Mouse (Mus musculus) large intestine, adult 2 months (tissue): ENCODE measurements around the gene Olfr552. TPM values are rescaled to one million over a fixed set of nuclear protein-coding genes. Genes with fewer than 3 reads are reported as not detected.
"Not testable (repeated sequence)": the region's sequence is repeated elsewhere in the genome, so short reads cannot be mapped to it uniquely, and the experiment has no call there.

ENCODE experiments used
- DNase-seq: peaks from one replicate; pipeline ENCODE4 v3.0.0-alpha.2; 2012; ENCODE audit warnings: low read depth, low spot score
- WGBS: fragments of 180-500 bp; shearing (Covaris S2); methylation state at CpG from one replicate; pipeline ENCODE4 v1.1.7; 2018; 5-methylcytosine and 5-hydroxymethylcytosine counted together
- polyA plus RNA-seq: library from polyadenylated mRNA; depleted of rRNA; stranded (reverse); fragments of >200 nt; gene quantifications from 2 replicates; pipeline ENCODE4 v1.2.3, GENCODE M21; 2012; rRNA removed

The Olfr552 gene
- not detected in 2 replicates for polyA plus RNA-seq

DNA sequence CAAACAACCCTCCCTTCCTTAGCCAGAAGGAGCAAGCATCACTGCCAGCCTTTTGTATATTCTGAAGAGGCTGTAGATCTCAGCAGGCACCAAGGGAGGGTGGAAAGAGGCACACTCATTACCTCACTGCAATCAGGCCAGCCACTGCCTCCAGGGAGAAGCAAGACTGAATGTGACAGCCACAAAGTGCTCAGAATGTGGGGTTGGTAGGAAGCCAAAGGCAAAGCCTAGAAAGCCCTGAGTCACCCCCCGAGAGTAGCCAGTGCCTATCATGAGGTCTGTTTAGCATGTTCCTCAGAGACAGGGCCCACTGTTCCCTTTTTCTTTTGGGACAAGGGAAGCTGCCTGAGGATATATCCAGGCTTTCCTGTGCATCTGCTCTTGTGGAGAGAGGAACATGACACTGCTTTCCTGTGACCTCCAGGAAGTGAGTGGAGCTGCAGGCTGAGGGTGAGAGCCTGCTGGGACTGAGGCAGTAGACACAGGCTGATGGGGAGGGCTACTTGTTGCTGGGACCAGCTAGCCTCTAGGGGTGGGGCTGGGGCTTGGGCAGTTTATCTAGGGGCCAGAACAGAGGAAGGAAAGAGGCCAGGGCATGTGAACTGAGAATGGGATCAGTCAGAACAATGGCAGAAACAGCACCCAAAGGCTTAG is at the start of gene Olfr552:
Olfr552 (plus strand) TSS at position 393 of the 654 bp plus-strand sequence.
- DNase-seq, result no peak
- WGBS, result 45% methylated on average over 1 of the region's 1 CpGs

DNA sequence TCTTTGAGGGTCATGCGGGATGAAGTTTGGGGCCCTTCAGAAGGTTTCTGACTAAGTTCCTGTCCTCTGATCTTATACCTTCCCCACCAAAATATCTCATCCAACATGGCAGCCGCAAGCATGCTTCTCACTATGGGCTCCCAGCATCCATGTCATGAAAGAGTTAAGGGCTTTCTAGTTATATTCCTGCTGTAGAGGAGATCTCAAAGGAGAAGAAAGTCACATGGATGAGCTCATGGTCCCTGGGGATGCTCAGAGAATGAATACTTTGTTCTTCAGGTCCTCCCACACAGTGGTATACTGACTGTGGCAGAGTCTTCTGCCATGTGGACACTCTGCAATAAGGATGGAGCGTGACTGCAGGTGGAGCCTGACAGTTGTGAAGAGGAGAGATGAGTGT is 48.0 kb upstream of the Olfr552 start, which contains the start of gene Olfr549:
Olfr549 (plus strand) TSS at position 301 of the 400 bp plus-strand sequence.
- no peak for DNase-seq
- 84% methylated on average over 3 of the region's 3 CpGs for WGBS

DNA sequence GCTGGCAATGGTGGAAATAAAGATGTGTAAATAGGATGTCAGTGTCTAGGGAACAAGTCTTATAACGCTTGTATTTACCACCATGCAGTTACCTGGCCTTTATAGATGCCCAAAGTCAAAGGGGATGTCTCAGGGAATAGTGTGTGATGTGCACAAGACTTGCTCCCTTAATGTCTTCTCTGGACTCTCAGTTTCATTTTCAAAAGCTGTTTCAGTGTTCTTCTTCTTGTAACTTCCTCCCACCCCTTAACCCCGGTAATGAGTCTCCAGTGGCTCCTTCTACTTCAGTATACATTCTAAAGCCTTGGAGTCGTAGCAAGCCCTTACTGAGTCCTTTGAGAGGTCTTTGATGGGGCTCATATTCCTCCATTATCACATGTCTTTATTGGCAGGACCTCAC is 44.3 kb upstream of the Olfr552 start:
- WGBS, result 62% methylated on average over 3 of the region's 3 CpGs
- DNase-seq, result no peak

DNA sequence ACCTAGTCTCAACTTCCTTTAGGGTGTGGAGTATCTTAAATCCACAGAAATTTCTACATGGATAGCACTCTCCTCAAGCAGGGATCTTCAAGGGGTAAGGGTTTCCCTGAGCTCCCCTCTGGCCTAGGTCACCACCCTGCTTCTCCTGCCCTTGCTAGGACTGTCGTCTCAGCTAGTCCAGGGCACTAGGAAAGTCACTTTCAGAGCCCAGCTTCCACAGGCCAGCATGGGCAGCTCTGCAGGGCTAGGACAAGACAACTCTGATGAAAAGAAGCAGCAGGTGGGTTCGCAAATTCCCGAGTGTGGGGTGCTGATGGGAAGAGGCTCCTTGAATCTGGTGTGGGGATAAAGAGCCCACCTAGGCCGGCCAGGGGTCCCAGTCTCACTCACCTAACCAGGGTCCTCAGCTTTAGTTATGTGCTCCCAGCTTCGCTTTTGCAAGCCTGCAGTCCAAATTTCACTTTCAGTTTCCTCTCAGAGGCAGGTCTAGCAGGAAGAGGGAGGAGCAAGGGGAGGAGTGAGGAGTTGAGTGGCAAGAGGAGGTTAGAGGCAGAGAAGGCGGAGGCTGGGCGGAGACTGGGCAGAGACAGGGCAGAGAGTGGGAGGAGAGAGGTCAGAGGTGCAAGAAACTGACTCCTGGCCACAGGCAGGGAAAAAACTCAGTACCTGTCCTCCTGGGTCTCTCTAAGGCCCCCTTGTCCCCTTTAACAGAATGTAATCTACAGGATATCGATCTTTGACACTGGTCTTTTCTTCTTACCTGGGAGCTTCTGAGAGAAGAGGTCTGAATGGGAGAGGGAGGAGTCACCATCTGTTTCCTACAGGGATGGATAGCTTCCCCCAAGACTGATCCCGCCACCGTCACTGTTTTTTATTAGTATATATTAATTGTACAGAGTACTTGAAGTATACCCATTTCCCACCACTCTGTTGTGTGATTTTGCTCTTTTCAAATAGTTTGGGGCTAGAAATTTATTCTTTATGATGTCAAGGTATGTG is 32.3 kb upstream of the Olfr552 start, which contains the start of gene Trim21:
Trim21 (minus strand) TSS at position 488 of the 999 bp plus-strand sequence.
- 5% methylated on average over 10 of the region's 10 CpGs for WGBS
- peak; percentile 92 for DNase-seq

GRCm38 (mm10) chr7:102566219-102566618 is 31.4 kb upstream of the Olfr552 start:
- 81% methylated on average over 4 of the region's 4 CpGs for WGBS
- DNase-seq, result no peak

DNA sequence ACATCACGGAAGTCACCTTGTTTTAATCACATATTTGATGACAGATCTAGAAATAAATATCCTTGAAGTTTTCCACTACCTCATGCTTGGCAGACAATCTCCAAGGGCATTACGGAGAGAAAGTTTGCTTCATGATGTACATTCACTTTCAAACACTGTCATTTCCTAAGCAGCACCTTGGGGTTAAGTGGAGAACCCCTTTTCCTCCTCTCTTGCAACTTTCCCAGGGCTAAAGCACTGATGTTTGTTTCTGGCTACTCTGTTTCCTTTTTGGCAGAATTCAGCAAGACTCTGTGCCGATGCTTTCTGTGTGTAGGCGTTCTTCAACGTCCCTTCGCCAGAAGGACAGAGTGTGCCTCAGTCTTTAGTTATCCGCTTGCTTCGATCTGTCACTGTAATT is 26.4 kb upstream of the Olfr552 start, which contains the start of gene Olfr550:
Olfr550 (plus strand) TSS at position 301 of the 400 bp plus-strand sequence.
- no peak for DNase-seq
- 84% methylated on average over 8 of the region's 8 CpGs for WGBS

- DNase-seq, result no peak
- 81% methylated on average over 3 of the region's 3 CpGs for WGBS
Measured at GRCm38 (mm10) chr7:102573174-102573830, 24.3 kb upstream of the Olfr552 start.

DNA sequence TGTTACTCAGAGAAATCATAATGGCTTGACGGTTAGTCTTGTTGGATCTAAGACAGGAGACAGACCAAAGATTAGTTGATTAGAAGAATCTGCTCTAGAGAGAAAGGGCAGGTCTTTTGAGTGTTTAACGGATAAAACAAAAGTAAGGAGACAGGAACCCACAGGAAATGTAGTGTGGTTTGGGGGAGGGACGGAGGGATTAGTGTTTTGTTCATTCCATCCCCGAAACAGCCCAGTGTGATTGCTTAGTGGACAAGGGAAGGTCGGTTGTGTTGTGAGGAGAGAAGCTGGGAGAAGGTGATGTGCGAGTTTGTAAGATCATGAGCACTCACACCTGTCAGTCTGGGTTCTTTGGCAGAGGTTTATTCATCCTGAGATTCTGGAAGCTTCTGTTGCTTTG is 21.6 kb upstream of the Olfr552 start:
- no peak for DNase-seq
- WGBS, result 65% methylated on average over 6 of the region's 6 CpGs

DNA sequence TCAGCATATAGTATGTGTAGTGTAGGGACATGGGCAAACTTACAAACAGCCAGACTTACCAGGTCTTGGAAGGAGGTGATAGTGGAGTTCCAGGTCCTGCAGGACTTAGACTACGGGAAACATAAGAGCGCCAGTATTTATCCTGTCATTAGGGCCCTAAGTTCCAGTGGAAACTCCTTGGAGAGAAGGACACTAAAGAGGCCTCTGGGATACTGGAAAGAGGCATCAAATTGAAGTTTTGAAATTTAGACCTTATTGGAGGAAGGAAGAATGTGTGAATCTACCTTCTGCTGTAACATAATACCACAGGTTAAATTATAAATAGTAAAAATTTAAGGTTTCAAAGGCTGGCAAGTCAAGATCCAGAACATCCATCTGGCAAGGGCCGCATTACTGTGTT is 5.8 kb upstream of the Olfr552 start, which contains the start of gene Olfr551:
Olfr551 (minus strand) TSS at position 101 of the 400 bp plus-strand sequence.
- DNase-seq, result no peak
- 91% methylated on average over 3 of the region's 3 CpGs for WGBS

GRCm38 (mm10) chr7:102618118-102618517 is 20.5 kb downstream of the Olfr552 start, which contains the start of gene Olfr553:
Olfr553 (minus strand) TSS chr7:102618218.
- DNase-seq, result no peak

DNA sequence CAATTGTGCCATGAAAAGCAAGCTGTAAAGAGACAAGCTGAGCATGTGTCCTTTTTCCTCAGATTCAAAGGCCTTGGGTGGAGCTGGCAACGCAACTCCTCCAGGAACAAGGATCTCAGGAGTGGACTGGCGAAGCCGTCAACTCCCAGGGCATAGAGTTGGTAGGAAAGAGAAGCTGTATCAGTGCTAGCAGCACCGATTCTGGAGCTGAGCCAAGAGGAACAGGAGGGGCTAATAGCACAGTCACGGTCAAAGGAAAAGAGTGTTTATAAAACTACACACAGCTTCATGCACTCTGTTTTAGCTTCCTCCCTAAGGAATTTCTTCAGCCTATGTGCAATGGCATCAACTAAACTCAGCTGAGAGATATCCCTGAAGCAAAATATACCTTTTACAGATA is 22.0 kb downstream of the Olfr552 start:
- WGBS, result 16% methylated on average over 5 of the region's 5 CpGs
- no peak for DNase-seq

GRCm38 (mm10) chr7:102620368-102620767 is 22.8 kb downstream of the Olfr552 start:
- not testable (repeated sequence) for DNase-seq
- WGBS, result 88% methylated on average over 19 of the region's 19 CpGs

DNA sequence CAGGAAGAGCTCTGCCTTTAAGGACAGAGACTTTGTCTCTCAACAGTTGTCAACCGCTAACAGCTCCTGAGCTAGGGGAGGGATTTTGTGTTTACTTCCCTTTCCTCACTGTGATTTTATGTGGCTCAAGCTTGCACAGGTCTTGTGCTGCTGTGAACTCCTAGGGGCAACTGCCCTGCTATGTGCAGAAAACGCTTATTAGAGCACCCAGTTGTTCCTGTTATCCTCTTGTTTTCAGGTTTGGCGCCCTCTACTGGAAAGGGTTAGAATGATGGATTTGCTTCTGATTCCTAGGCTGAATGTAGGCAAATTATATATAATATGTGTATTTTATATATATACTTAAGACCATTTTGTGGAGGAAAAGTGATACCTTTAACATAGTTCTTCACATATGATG is 39.1 kb downstream of the Olfr552 start:
- DNase-seq, result peak; percentile 28
- WGBS, result 32% methylated on average over 3 of the region's 3 CpGs

- DNase-seq, result no peak
- 70% methylated on average over 1 of the region's 1 CpGs for WGBS
Measured at GRCm38 (mm10) chr7:102638132-102638531, 40.6 kb downstream of the Olfr552 start, which contains the start of gene Olfr554. Olfr554 (plus strand) TSS chr7:102638432.

DNA sequence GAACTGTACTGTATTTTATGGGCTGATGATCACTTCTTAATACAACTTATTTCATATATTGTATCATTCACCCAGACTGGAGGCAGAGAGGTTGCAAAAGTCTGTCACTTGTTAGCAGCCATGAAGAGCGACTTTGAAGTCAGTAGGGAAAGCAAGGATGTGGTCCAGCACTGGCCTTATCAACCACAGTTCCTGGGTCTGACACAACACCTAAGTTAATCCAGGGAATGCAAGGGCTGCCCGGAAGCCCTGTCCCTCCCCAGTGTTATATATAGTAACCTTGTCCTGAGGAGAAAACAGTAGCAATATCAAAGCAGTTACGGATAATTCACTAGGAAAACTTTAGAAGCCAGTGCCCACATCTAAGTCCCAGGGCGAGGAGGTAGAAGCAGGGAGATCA is 47.4 kb downstream of the Olfr552 start:
- DNase-seq, result not testable (repeated sequence)
- WGBS, result 80% methylated on average over 4 of the region's 4 CpGs

Other genes with a start within 250 kb of the Olfr552 start
- 12.2 and 16.9 TPM in 2 replicates for gene Rrm1, start 156.1 kb upstream of the Olfr552 start, polyA plus RNA-seq
- gene Olfr543, start 116.1 kb upstream of the Olfr552 start, polyA plus RNA-seq, result not detected in 2 replicates
- gene Olfr544, start 109.5 kb upstream of the Olfr552 start, polyA plus RNA-seq, result not detected in 2 replicates
- gene Olfr545, start 98.2 kb upstream of the Olfr552 start, polyA plus RNA-seq, result not detected in 2 replicates
- not detected in 2 replicates for gene Olfr547, start 63.0 kb upstream of the Olfr552 start, polyA plus RNA-seq
- gene Olfr548-ps1, start 56.9 kb upstream of the Olfr552 start, polyA plus RNA-seq, result not detected in 2 replicates
- not detected in 2 replicates for gene Olfr549, start 47.9 kb upstream of the Olfr552 start, polyA plus RNA-seq
- gene Trim21, start 32.3 kb upstream of the Olfr552 start, polyA plus RNA-seq, result 4.9 and 6.2 TPM in 2 replicates
- not detected in 2 replicates for gene Olfr550, start 26.3 kb upstream of the Olfr552 start, polyA plus RNA-seq
- gene Olfr551, start 5.9 kb upstream of the Olfr552 start, polyA plus RNA-seq, result not detected in 2 replicates
- not detected in 2 replicates for gene Olfr553, start 20.4 kb downstream of the Olfr552 start, polyA plus RNA-seq
- not detected in 2 replicates for gene Olfr554, start 40.7 kb downstream of the Olfr552 start, polyA plus RNA-seq
- not detected in 2 replicates for gene Olfr555, start 61.1 kb downstream of the Olfr552 start, polyA plus RNA-seq
- gene Olfr556, start 67.1 kb downstream of the Olfr552 start, polyA plus RNA-seq, result not detected in 2 replicates
- 6.7 and 9.2 TPM in 2 replicates for gene Trim68, start 89.6 kb downstream of the Olfr552 start, polyA plus RNA-seq
- not detected in 2 replicates for gene Olfr557, start 98.1 kb downstream of the Olfr552 start, polyA plus RNA-seq
- gene Olfr558, start 104.4 kb downstream of the Olfr552 start, polyA plus RNA-seq, result 0.45 and 0.62 TPM in 2 replicates
- not detected in 2 replicates for gene Olfr33, start 121.3 kb downstream of the Olfr552 start, polyA plus RNA-seq
- gene Olfr559, start 129.7 kb downstream of the Olfr552 start, polyA plus RNA-seq, result not detected in 2 replicates
- gene Olfr560, start 161.6 kb downstream of the Olfr552 start, polyA plus RNA-seq, result not detected in 2 replicates
- 0.47 and 1.0 TPM in 2 replicates for gene Olfr78, start 161.7 kb downstream of the Olfr552 start, polyA plus RNA-seq
- not detected in 2 replicates for gene Olfr561, start 173.5 kb downstream of the Olfr552 start, polyA plus RNA-seq
- gene Olfr564, start 205.7 kb downstream of the Olfr552 start, polyA plus RNA-seq, result not detected in 2 replicates